29 mouse cellular contexts compared by ENCODE assay signal in genomic region chr5:104104111-104104510, GRCm38 (mm10). TPM values are rescaled to one million over a fixed set of nuclear protein-coding genes. Genes with fewer than 3 reads are reported as not detected.
DNase-seq lines count a peak whose midpoint lies in the region; ATAC-seq and TF ChIP-seq lines count a peak whose summit lies in the region.
"Had no signal": no experiment of that assay in that cellular context is flagged by ENCODE, and none has a peak within 500 bp of the region (broad histone marks: within the 10 kb centered on the region; RNA-seq: fewer than 3 reads in every experiment).

No protein-coding gene starts in this region.

- peaks cover 74% of the 10 kb centered on the region for H3K4me1 ChIP-seq in hindbrain, embryonic 10.5 days (replicated peaks)
- H3K4me1 ChIP-seq in hindbrain, embryonic 14.5 days (replicated peaks; ENCODE audit: control insufficient read depth, insufficient read depth, low read length): peaks cover 13% of the 10 kb centered on the region
- peaks cover 26% of the 10 kb centered on the region for H3K4me1 ChIP-seq in midbrain, embryonic 11.5 days (ENCODE audit: control insufficient read depth, insufficient read depth, low read length)
- H3K4me1 ChIP-seq in midbrain, postnatal 0 days (ENCODE audit: insufficient read depth, low read length): peaks cover 2% of the 10 kb centered on the region; the same call in 1 of the 2 replicates
- H3K4me1 ChIP-seq in olfactory bulb, adult 2 months (ENCODE audit: control insufficient read depth, insufficient read depth, low read length): peaks cover 17% of the 10 kb centered on the region
- H3K4me1 ChIP-seq in lung, adult 2 months (ENCODE audit: control insufficient read depth, insufficient read depth, low read length): peaks cover 5% of the 10 kb centered on the region; the same call in 1 of the 2 replicates
- H3K4me1 ChIP-seq: liver, embryonic 15.5 days had no signal

- TF ChIP-seq CTCF in midbrain, postnatal 0 days (IDR thresholded peaks at IDR 0.05): no peak
- TF ChIP-seq CTCF in olfactory bulb, adult 2 months (IDR thresholded peaks at IDR 0.05; ENCODE audit: insufficient read depth, low read depth, low read length): no peak
- no peak for TF ChIP-seq CTCF in lung, adult 2 months (IDR thresholded peaks at IDR 0.05; ENCODE audit: insufficient read depth, low read length)

- H3K4me3 ChIP-seq in hindbrain, embryonic 10.5 days: no peak overlapping the region
- H3K4me3 ChIP-seq in hindbrain, embryonic 14.5 days (replicated peaks; ENCODE audit: low read length): no peak overlapping the region
- H3K4me3 ChIP-seq in midbrain, embryonic 11.5 days (ENCODE audit: low read depth, low read length): no peak overlapping the region
- H3K4me3 ChIP-seq in midbrain, postnatal 0 days (ENCODE audit: low read depth, low read length): no peak overlapping the region
- H3K4me3 ChIP-seq in olfactory bulb, adult 2 months (ENCODE audit: insufficient read depth, low read depth, low read length): no peak overlapping the region
- no peak overlapping the region for H3K4me3 ChIP-seq in lung, adult 2 months (replicated peaks; ENCODE audit: extremely low read depth, low read depth, low read length)
- H3K4me3 ChIP-seq: heart, embryonic 12.5 days; left cerebral cortex, adult 2 months; limb, embryonic 15.5 days; liver, embryonic 15.5 days had no signal

- no peak overlapping the region for H3K9ac ChIP-seq in hindbrain, embryonic 14.5 days
- H3K9ac ChIP-seq in midbrain, embryonic 11.5 days (ENCODE audit: low read length): no peak overlapping the region
- no peak overlapping the region for H3K9ac ChIP-seq in midbrain, postnatal 0 days (replicated peaks; ENCODE audit: low read length, poor library complexity, severe bottlenecking)
- H3K9ac ChIP-seq: heart, embryonic 12.5 days; limb, embryonic 15.5 days; liver, embryonic 15.5 days had no signal

- H3K4me2 ChIP-seq in hindbrain, embryonic 14.5 days (replicated peaks): no peak overlapping the region
- H3K4me2 ChIP-seq in midbrain, embryonic 11.5 days: no peak overlapping the region
- H3K4me2 ChIP-seq in midbrain, postnatal 0 days (ENCODE audit: low read depth, low read length, poor library complexity, severe bottlenecking): no peak overlapping the region
- H3K4me2 ChIP-seq: heart, embryonic 12.5 days; limb, embryonic 15.5 days; liver, embryonic 15.5 days had no signal

- H3K9me3 ChIP-seq in hindbrain, embryonic 10.5 days: no peaks in the 10 kb centered on the region
- no peaks in the 10 kb centered on the region for H3K9me3 ChIP-seq in hindbrain, embryonic 14.5 days (ENCODE audit: control insufficient read depth, low read length)
- no peaks in the 10 kb centered on the region for H3K9me3 ChIP-seq in midbrain, embryonic 11.5 days (ENCODE audit: control insufficient read depth, low read length)
- no peaks in the 10 kb centered on the region for H3K9me3 ChIP-seq in midbrain, postnatal 0 days (ENCODE audit: low read length)
- H3K9me3 ChIP-seq: heart, embryonic 12.5 days; limb, embryonic 15.5 days; liver, embryonic 15.5 days had no signal

- peak; percentile 43 for DNase-seq in embryo, embryonic 10 days (ENCODE audit: low spot score)
- no peak for DNase-seq in embryo, embryonic 11 days
- DNase-seq in hindbrain, embryonic 10.5 days (ENCODE audit: low spot score): peak; percentile 32
- DNase-seq in hindbrain, embryonic 14.5 days (ENCODE audit: low spot score): no peak
- DNase-seq in midbrain, embryonic 11.5 days (ENCODE audit: low spot score, missing footprints): no peak
- no peak for DNase-seq in midbrain, postnatal 0 days (ENCODE audit: low spot score)
- no peak for DNase-seq in lung, adult 2 months
- DNase-seq: adrenal gland, adult 8-10 months; cerebellum, adult 11-12 months; cerebellum, postnatal 10 days; gastrocnemius, postnatal 14 days; heart, adult 11 months; heart, postnatal 14 days; kidney, adult 11 months; kidney, postnatal 4 days; left cerebral cortex, postnatal 4 days; lung, postnatal 4 days; thymus, postnatal 14 days had no signal

- no peaks in the 10 kb centered on the region for H3K36me3 ChIP-seq in hindbrain, embryonic 10.5 days
- H3K36me3 ChIP-seq in hindbrain, embryonic 14.5 days (replicated peaks; ENCODE audit: control insufficient read depth, insufficient read depth): no peaks in the 10 kb centered on the region
- no peaks in the 10 kb centered on the region for H3K36me3 ChIP-seq in midbrain, embryonic 11.5 days (ENCODE audit: control insufficient read depth, insufficient read depth, low read length)
- H3K36me3 ChIP-seq in midbrain, postnatal 0 days (ENCODE audit: insufficient read depth, low read length): no peaks in the 10 kb centered on the region
- H3K36me3 ChIP-seq: heart, embryonic 12.5 days; limb, embryonic 15.5 days; liver, embryonic 15.5 days had no signal

- WGBS in hindbrain, embryonic 10.5 days: 38% methylated on average over 2 of the region's 2 CpGs
- WGBS in hindbrain, embryonic 14.5 days: 27% methylated on average over 2 of the region's 2 CpGs
- 48% methylated on average over 2 of the region's 2 CpGs for WGBS in midbrain, embryonic 11.5 days
- WGBS in midbrain, postnatal 0 days: 63% methylated on average over 2 of the region's 2 CpGs
- WGBS in olfactory bulb, adult 2 months: 79% methylated on average over 2 of the region's 2 CpGs
- WGBS in lung, adult 2 months: 76% methylated on average over 2 of the region's 2 CpGs

- peak overlapping the region; percentile 85 for H3K27ac ChIP-seq in hindbrain, embryonic 10.5 days
- no peak overlapping the region for H3K27ac ChIP-seq in hindbrain, embryonic 14.5 days
- H3K27ac ChIP-seq in midbrain, embryonic 11.5 days (ENCODE audit: low read depth, low read length): no peak overlapping the region
- H3K27ac ChIP-seq in midbrain, postnatal 0 days (ENCODE audit: low read depth, low read length): no peak overlapping the region
- H3K27ac ChIP-seq in olfactory bulb, adult 2 months (ENCODE audit: insufficient read depth, low read depth, low read length): peak overlapping the region; percentile 29; the same call in 1 of the 2 replicates
- H3K27ac ChIP-seq: left cerebral cortex, adult 2 months; limb, embryonic 15.5 days; liver, embryonic 15.5 days had no signal

- peaks cover 4% of the 10 kb centered on the region; the same call in 1 of the 2 replicates for H3K27me3 ChIP-seq in hindbrain, embryonic 10.5 days (ENCODE audit: insufficient read depth, poor library complexity, severe bottlenecking)
- no peaks in the 10 kb centered on the region for H3K27me3 ChIP-seq in hindbrain, embryonic 14.5 days (ENCODE audit: control insufficient read depth, insufficient read depth, low read length)
- peaks cover 6% of the 10 kb centered on the region for H3K27me3 ChIP-seq in midbrain, embryonic 11.5 days (ENCODE audit: control insufficient read depth, insufficient read depth, low read length)
- no peaks in the 10 kb centered on the region for H3K27me3 ChIP-seq in midbrain, postnatal 0 days (ENCODE audit: insufficient read depth, low read length)
- H3K27me3 ChIP-seq: heart, embryonic 12.5 days; limb, embryonic 15.5 days; liver, embryonic 15.5 days had no signal

- no peak for TF ChIP-seq POLR2A in olfactory bulb, adult 2 months (IDR thresholded peaks at IDR 0.05; ENCODE audit: insufficient read depth, low read depth, low read length)
- no peak for TF ChIP-seq POLR2A in lung, adult 2 months (IDR thresholded peaks at IDR 0.05; ENCODE audit: borderline replicate concordance, extremely low read depth, low read depth, low read length)

- ATAC-seq in hindbrain, embryonic 14.5 days (ENCODE audit: low FRiP score): no peak
- ATAC-seq in midbrain, embryonic 11.5 days (ENCODE audit: low FRiP score): 0 out of 2 replicates have a peak, but pooled peaks have one; percentile 12
- ATAC-seq in midbrain, postnatal 0 days (ENCODE audit: low FRiP score): no peak

RNA-seq across cellular contexts. Expression of gene Sparcl1, which starts 9.4 kb away (rescaled TPM):
- 40.6 and 45.9 TPM in 2 replicates for polyA plus RNA-seq in hindbrain, embryonic 10.5 days (2016; fragmentation: Nextera tagmentation; extraction: Ambion mirVana)
- 286 and 356 TPM in 2 replicates for polyA plus RNA-seq in hindbrain, embryonic 14.5 days (2014; fragmentation: Nextera tagmentation; extraction: Ambion mirVana)
- polyA plus RNA-seq in midbrain, embryonic 11.5 days (2014; fragmentation: Nextera tagmentation; extraction: Ambion mirVana): 49.8 and 58.3 TPM in 2 replicates
- 438 and 529 TPM in 2 replicates for total RNA-seq in midbrain, postnatal 0 days (2014; rRNA removed)
- 358 and 444 TPM in 2 replicates for polyA plus RNA-seq in midbrain, postnatal 0 days (2015; fragmentation: Nextera tagmentation; extraction: Ambion mirVana)
- 627 and 723 TPM in 2 replicates for polyA plus RNA-seq in olfactory bulb, adult 2 months (2012; ENCODE audit: insufficient read depth, insufficient read length, low replicate concordance, missing spikeins)
- 214 and 298 TPM in 2 replicates for polyA plus RNA-seq in lung, adult 2 months (2012; rRNA removed)
- total RNA-seq: megakaryocyte-erythroid progenitor cell, adult 5-6 weeks had no signal

RNA-seq across cellular contexts. Expression of gene Gm17660, which starts 26.7 kb away (rescaled TPM):
- not detected in 2 replicates for polyA plus RNA-seq in hindbrain, embryonic 10.5 days (2016; fragmentation: Nextera tagmentation; extraction: Ambion mirVana)
- polyA plus RNA-seq in hindbrain, embryonic 14.5 days (2014; fragmentation: Nextera tagmentation; extraction: Ambion mirVana): not detected in 2 replicates
- 0.29 TPM in 1 of 2 replicates, not detected in the other for polyA plus RNA-seq in midbrain, embryonic 11.5 days (2014; fragmentation: Nextera tagmentation; extraction: Ambion mirVana)
- total RNA-seq in midbrain, postnatal 0 days (2014; rRNA removed): not detected in 2 replicates
- 0.83 and 1.1 TPM in 2 replicates for polyA plus RNA-seq in midbrain, postnatal 0 days (2015; fragmentation: Nextera tagmentation; extraction: Ambion mirVana)
- polyA plus RNA-seq in olfactory bulb, adult 2 months (2012; ENCODE audit: insufficient read depth, insufficient read length, low replicate concordance, missing spikeins): not detected in 2 replicates
- polyA plus RNA-seq in lung, adult 2 months (2012; rRNA removed): not detected in 2 replicates
- total RNA-seq: adrenal gland, adult 8-10 months; ES-E14; gastrocnemius, postnatal 14 days; heart, postnatal 14 days; layer of hippocampus, postnatal 10 days; left cerebral cortex, adult 2 months; left cerebral cortex, postnatal 4 days; megakaryocyte-erythroid progenitor cell, adult 5-6 weeks had no signal
- polyA plus RNA-seq: heart, embryonic 12.5 days; kidney, embryonic 16.5 days; limb, embryonic 15.5 days; liver, embryonic 15.5 days; lung, embryonic 16.5 days; stomach, embryonic 14.5 days had no signal

RNA-seq across cellular contexts. Expression of gene Nudt9, which starts 58.0 kb away (rescaled TPM):
- 68.9 and 75.8 TPM in 2 replicates for polyA plus RNA-seq in hindbrain, embryonic 10.5 days (2016; fragmentation: Nextera tagmentation; extraction: Ambion mirVana)
- 63.8 and 67.2 TPM in 2 replicates for polyA plus RNA-seq in hindbrain, embryonic 14.5 days (2014; fragmentation: Nextera tagmentation; extraction: Ambion mirVana)
- 61.8 and 64.7 TPM in 2 replicates for polyA plus RNA-seq in midbrain, embryonic 11.5 days (2014; fragmentation: Nextera tagmentation; extraction: Ambion mirVana)
- total RNA-seq in midbrain, postnatal 0 days (2014; rRNA removed): 48.8 and 48.9 TPM in 2 replicates
- 70.4 and 72.5 TPM in 2 replicates for polyA plus RNA-seq in midbrain, postnatal 0 days (2015; fragmentation: Nextera tagmentation; extraction: Ambion mirVana)
- not detected in 2 replicates for polyA plus RNA-seq in olfactory bulb, adult 2 months (2012; ENCODE audit: insufficient read depth, insufficient read length, low replicate concordance, missing spikeins)
- polyA plus RNA-seq in lung, adult 2 months (2012; rRNA removed): 51.1 and 61.6 TPM in 2 replicates

Comparison
In these comparisons a context has a peak if more than half of its experiments do, and no peak if none do; other contexts are left out.
1. DNase-seq: peak in embryo, embryonic 10 days (single experiment) and hindbrain, embryonic 10.5 days (single experiment); none in embryo, embryonic 11 days (single experiment), hindbrain, embryonic 14.5 days (single experiment), midbrain, embryonic 11.5 days (single experiment), midbrain, postnatal 0 days (single experiment) and lung, adult 2 months (single experiment).
2. H3K27ac ChIP-seq: peak in hindbrain, embryonic 10.5 days (single experiment) and olfactory bulb, adult 2 months (single experiment); none in hindbrain, embryonic 14.5 days (single experiment), midbrain, embryonic 11.5 days (single experiment) and midbrain, postnatal 0 days (single experiment).